Mouse (Mus musculus): ENCODE results near the gene Lyrm9.
A peak's percentile ranks its signal among the peaks of the same experiment; 100 is the strongest.

The Lyrm9 gene

GRCm38 (mm10) chr11:78826442-78827013, at the start of gene Lyrm9:
Gene Lyrm9, plus strand, starts transcription at chr11:78826584.
- DNase-seq (ENCODE audit: low read depth, low spot score), result peak; percentile 89

- DNase-seq (ENCODE audit: low read depth, low spot score), result no peak
Observed at GRCm38 (mm10) chr11:78777851-78778680, 48.3 kb upstream of the Lyrm9 start.

- DNase-seq (ENCODE audit: low read depth, low spot score), result no peak
Observed at GRCm38 (mm10) chr11:78780002-78780401, 46.4 kb upstream of the Lyrm9 start.

- DNase-seq (ENCODE audit: low read depth, low spot score), result no peak
Observed at GRCm38 (mm10) chr11:78780571-78780970, 45.8 kb upstream of the Lyrm9 start.

GRCm38 (mm10) chr11:78782326-78782725, 44.1 kb upstream of the Lyrm9 start:
- DNase-seq (ENCODE audit: low read depth, low spot score), result no peak

- DNase-seq (ENCODE audit: low read depth, low spot score), result no peak
Observed at GRCm38 (mm10) chr11:78782791-78783347, 43.5 kb upstream of the Lyrm9 start.

GRCm38 (mm10) chr11:78786013-78786431, 40.4 kb upstream of the Lyrm9 start:
- no peak for DNase-seq (ENCODE audit: low read depth, low spot score)

- no peak for DNase-seq (ENCODE audit: low read depth, low spot score)
Observed at GRCm38 (mm10) chr11:78789370-78790060, 36.9 kb upstream of the Lyrm9 start.

- no peak for DNase-seq (ENCODE audit: low read depth, low spot score)
Observed at GRCm38 (mm10) chr11:78791582-78791981, 34.8 kb upstream of the Lyrm9 start.

- no peak for DNase-seq (ENCODE audit: low read depth, low spot score)
Observed at GRCm38 (mm10) chr11:78792055-78792454, 34.3 kb upstream of the Lyrm9 start.

GRCm38 (mm10) chr11:78792465-78792864, 33.9 kb upstream of the Lyrm9 start:
- no peak for DNase-seq (ENCODE audit: low read depth, low spot score)

- no peak for DNase-seq (ENCODE audit: low read depth, low spot score)
Observed at GRCm38 (mm10) chr11:78793116-78793515, 33.3 kb upstream of the Lyrm9 start.

- DNase-seq (ENCODE audit: low read depth, low spot score), result no peak
Observed at GRCm38 (mm10) chr11:78796072-78796729, 30.2 kb upstream of the Lyrm9 start.

- no peak for DNase-seq (ENCODE audit: low read depth, low spot score)
Observed at GRCm38 (mm10) chr11:78801094-78801493, 25.3 kb upstream of the Lyrm9 start.

- DNase-seq (ENCODE audit: low read depth, low spot score), result no peak
Observed at GRCm38 (mm10) chr11:78803587-78804316, 22.6 kb upstream of the Lyrm9 start.

GRCm38 (mm10) chr11:78804551-78804950, 21.8 kb upstream of the Lyrm9 start:
- DNase-seq (ENCODE audit: low read depth, low spot score), result no peak

- DNase-seq (ENCODE audit: low read depth, low spot score), result no peak
Observed at GRCm38 (mm10) chr11:78805198-78805597, 21.2 kb upstream of the Lyrm9 start.

GRCm38 (mm10) chr11:78805691-78806137, 20.7 kb upstream of the Lyrm9 start:
- no peak for DNase-seq (ENCODE audit: low read depth, low spot score)

GRCm38 (mm10) chr11:78807341-78808108, 18.9 kb upstream of the Lyrm9 start:
- no peak for DNase-seq (ENCODE audit: low read depth, low spot score)

GRCm38 (mm10) chr11:78809398-78809797, 17.0 kb upstream of the Lyrm9 start:
- no peak for DNase-seq (ENCODE audit: low read depth, low spot score)
